Mouse (Mus musculus): ENCODE results near the gene Nfkbiz. TPM values are rescaled to one million over a fixed set of nuclear protein-coding genes. Genes with fewer than 3 reads are reported as not detected.
A peak's percentile ranks its signal among the peaks of the same experiment; 100 is the strongest.

The Nfkbiz gene
- polyA plus RNA-seq, 1 experiment from 2014 or later = 16.0 TPM

- Histone ChIP-seq H3K4me3 (ENCODE audit: low read depth, low read length) (peak overlapping the region; percentile 98), H3K36me3 (ENCODE audit: insufficient read depth, low read length) (peaks cover 10% of the 10 kb centered on the region), H3K4me1 (ENCODE audit: insufficient read depth, low read depth, low read length) (peaks cover 5% of the 10 kb centered on the region; the same call in 1 of the 2 replicates), H3K4me2 (replicated peaks; ENCODE audit: low read depth, low read length) (peak overlapping the region; percentile 54), H3K9me3 (ENCODE audit: low read length) (no peaks in the 10 kb centered on the region), H3K9ac (replicated peaks; ENCODE audit: low read depth) (no peak overlapping the region), H3K27me3 (replicated peaks; ENCODE audit: insufficient read depth, low read length) (no peaks in the 10 kb centered on the region), H3K27ac (ENCODE audit: low read length) (peak overlapping the region; percentile 43)
- WGBS = 33% methylated on average over 18 of the region's 18 CpGs
- DNase-seq (ENCODE audit: low spot score) (no peak), ATAC-seq (no peak)
- no peak for TF ChIP-seq CTCF (IDR thresholded peaks at IDR 0.05)
- TF ChIP-seq EP300 (IDR thresholded peaks at IDR 0.05) = no peak
Observed at GRCm38 (mm10) chr16:55822741-55823397, 15.8 kb downstream of the Nfkbiz start.

DNA sequence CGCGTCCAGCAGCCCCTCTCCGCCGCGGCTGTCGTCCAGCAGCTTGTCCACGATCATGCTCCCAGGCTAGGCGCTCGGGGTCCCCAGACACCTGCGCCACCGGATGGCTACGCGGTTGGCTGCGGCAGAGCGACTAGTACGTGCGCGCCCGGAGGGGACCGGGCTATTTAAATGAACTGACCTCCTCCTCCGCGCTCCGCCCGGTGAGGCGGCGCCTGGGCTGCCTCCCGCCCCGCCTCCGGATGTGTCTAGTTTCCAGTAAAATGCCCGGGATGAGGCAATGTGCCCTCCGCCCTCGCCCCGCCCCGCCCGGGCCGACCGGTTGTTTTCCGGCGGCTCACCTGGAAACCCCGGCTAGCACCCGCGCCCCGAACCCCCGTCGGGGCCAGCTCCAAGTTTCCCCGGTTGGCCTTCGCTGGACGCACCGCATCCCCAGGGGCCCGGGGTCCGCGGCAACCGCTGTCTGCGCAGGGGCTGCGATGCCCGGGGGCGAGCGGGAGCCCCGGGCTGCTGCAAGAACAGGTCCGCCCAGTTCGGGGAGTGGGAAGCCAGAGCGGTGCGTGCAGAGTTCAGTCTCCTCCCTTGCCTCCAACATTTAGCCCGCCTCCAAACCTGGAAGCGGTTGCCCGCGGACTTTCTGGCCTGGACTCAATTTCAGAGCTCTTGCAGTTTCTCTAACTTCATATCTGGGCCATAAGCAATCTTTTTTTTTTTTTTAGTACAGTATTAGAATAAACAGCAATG is 16.5 kb downstream of the Nfkbiz start:
- DNase-seq (ENCODE audit: low spot score) (peak; percentile 98), ATAC-seq (peak; percentile 96)
- H3K4me2 ChIP-seq (replicated peaks; ENCODE audit: low read depth, low read length) = peak overlapping the region; percentile 54
- WGBS = under 1% methylated on average over 61 of the region's 67 CpGs
- H3K27me3 ChIP-seq (replicated peaks; ENCODE audit: insufficient read depth, low read length) = no peaks in the 10 kb centered on the region
- peaks cover 9% of the 10 kb centered on the region; the same call in 1 of the 2 replicates for H3K4me1 ChIP-seq (ENCODE audit: insufficient read depth, low read depth, low read length)
- H3K27ac ChIP-seq (ENCODE audit: low read length) = peak overlapping the region; percentile 99
- peaks cover 14% of the 10 kb centered on the region for H3K36me3 ChIP-seq (ENCODE audit: insufficient read depth, low read length)
- peak overlapping the region; percentile 92 for H3K9ac ChIP-seq (replicated peaks; ENCODE audit: low read depth)
- peak overlapping the region; percentile 98 for H3K4me3 ChIP-seq (ENCODE audit: low read depth, low read length)
- no peaks in the 10 kb centered on the region for H3K9me3 ChIP-seq (ENCODE audit: low read length)
- TF ChIP-seq CTCF (IDR thresholded peaks at IDR 0.05) (peak; percentile 34), EP300 (IDR thresholded peaks at IDR 0.05) (peak; percentile 48; the same call in 1 of the 2 replicates)

DNA sequence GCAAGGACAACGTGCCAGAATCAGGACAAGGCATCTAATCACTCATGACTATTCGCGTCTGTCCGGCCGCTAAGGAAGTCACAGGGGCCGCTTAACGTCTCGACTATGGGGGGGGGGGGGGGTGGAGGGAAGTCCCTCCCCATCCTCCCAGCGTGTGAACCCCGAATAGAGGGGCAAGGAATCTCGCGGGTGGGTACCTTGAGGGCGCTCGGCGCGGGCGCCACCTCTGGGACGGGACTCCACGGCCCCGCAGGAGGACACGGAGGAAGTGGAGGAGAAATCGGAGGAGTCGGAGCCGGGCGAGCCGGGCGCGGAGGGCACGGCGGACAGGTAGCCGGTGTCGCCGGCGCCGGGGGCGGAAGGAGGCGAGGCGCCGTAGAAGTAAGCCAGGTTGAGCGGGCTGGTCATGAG is 17.1 kb downstream of the Nfkbiz start:
- no peaks in the 10 kb centered on the region for H3K9me3 ChIP-seq (ENCODE audit: low read length)
- DNase-seq (ENCODE audit: low spot score) = peak; percentile 70
- H3K36me3 ChIP-seq (ENCODE audit: insufficient read depth, low read length) = peaks cover 14% of the 10 kb centered on the region
- ATAC-seq = peak; percentile 24
- WGBS = under 1% methylated on average over 30 of the region's 40 CpGs
- no peaks in the 10 kb centered on the region for H3K27me3 ChIP-seq (replicated peaks; ENCODE audit: insufficient read depth, low read length)
- H3K27ac ChIP-seq (ENCODE audit: low read length) = peak overlapping the region; percentile 99
- peak overlapping the region; percentile 54 for H3K4me2 ChIP-seq (replicated peaks; ENCODE audit: low read depth, low read length)
- no peak for TF ChIP-seq CTCF (IDR thresholded peaks at IDR 0.05)
- no peak for TF ChIP-seq EP300 (IDR thresholded peaks at IDR 0.05)
- peaks cover 9% of the 10 kb centered on the region; the same call in 1 of the 2 replicates for H3K4me1 ChIP-seq (ENCODE audit: insufficient read depth, low read depth, low read length)
- H3K9ac ChIP-seq (replicated peaks; ENCODE audit: low read depth) = peak overlapping the region; percentile 92
- H3K4me3 ChIP-seq (ENCODE audit: low read depth, low read length) = peak overlapping the region; percentile 98

DNA sequence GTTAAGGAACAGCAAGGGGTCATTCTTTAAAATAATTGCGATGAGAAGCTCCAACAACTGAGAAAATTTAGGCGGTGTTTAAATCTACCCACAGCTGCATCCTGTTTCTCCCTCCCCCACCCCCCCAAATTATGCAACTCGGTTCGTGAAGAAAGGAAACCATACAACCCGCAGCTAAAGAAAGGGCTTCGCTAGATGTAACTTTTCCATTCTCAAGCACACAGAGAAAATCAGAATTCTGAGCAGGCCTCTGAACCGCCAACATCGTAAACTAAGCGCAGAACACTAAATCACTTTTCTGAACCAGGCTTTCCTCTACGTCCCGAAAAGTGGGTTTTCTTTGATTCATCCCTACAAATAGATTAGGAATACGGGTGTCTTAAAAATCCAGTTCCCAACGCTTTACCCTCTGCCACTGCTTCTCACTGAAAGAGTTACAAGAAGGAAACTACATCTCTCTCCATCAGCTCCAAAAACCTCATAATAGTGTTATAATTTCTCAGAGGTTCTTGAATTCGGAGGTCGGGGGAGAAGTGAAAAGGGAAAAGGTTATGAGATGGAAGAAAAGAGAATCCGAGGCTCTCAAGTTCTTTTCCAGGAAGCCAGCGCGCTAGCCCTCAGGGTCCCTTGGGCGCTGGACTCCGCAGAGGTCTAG is 17.7 kb downstream of the Nfkbiz start:
- Histone ChIP-seq H3K4me2 (replicated peaks; ENCODE audit: low read depth, low read length) (peak overlapping the region; percentile 54), H3K36me3 (ENCODE audit: insufficient read depth, low read length) (peaks cover 17% of the 10 kb centered on the region), H3K9ac (replicated peaks; ENCODE audit: low read depth) (peak overlapping the region; percentile 92), H3K27me3 (replicated peaks; ENCODE audit: insufficient read depth, low read length) (no peaks in the 10 kb centered on the region), H3K27ac (ENCODE audit: low read length) (peak overlapping the region; percentile 99), H3K4me1 (ENCODE audit: insufficient read depth, low read depth, low read length) (peaks cover 9% of the 10 kb centered on the region; the same call in 1 of the 2 replicates), H3K9me3 (ENCODE audit: low read length) (no peaks in the 10 kb centered on the region), H3K4me3 (ENCODE audit: low read depth, low read length) (peak overlapping the region; percentile 98)
- 3% methylated on average over 20 of the region's 20 CpGs for WGBS
- ATAC-seq = no peak
- TF ChIP-seq EP300 (IDR thresholded peaks at IDR 0.05) (no peak), CTCF (IDR thresholded peaks at IDR 0.05) (no peak)
- peak; percentile 66 for DNase-seq (ENCODE audit: low spot score)

- H3K27ac ChIP-seq (ENCODE audit: low read length) = peak overlapping the region; percentile 99
- H3K36me3 ChIP-seq (ENCODE audit: insufficient read depth, low read length) = peaks cover 24% of the 10 kb centered on the region
- ATAC-seq (no peak), DNase-seq (ENCODE audit: low spot score) (peak; percentile 75)
- TF ChIP-seq CTCF (IDR thresholded peaks at IDR 0.05) = no peak
- TF ChIP-seq EP300 (IDR thresholded peaks at IDR 0.05) = no peak
- peak overlapping the region; percentile 98 for H3K4me3 ChIP-seq (ENCODE audit: low read depth, low read length)
- no peaks in the 10 kb centered on the region for H3K9me3 ChIP-seq (ENCODE audit: low read length)
- H3K27me3 ChIP-seq (replicated peaks; ENCODE audit: insufficient read depth, low read length) = no peaks in the 10 kb centered on the region
- 8% methylated on average over 13 of the region's 13 CpGs for WGBS
- peaks cover 9% of the 10 kb centered on the region; the same call in 1 of the 2 replicates for H3K4me1 ChIP-seq (ENCODE audit: insufficient read depth, low read depth, low read length)
- peak overlapping the region; percentile 92 for H3K9ac ChIP-seq (replicated peaks; ENCODE audit: low read depth)
- H3K4me2 ChIP-seq (replicated peaks; ENCODE audit: low read depth, low read length) = peak overlapping the region; percentile 54
Observed at GRCm38 (mm10) chr16:55820161-55820915, 18.4 kb downstream of the Nfkbiz start.
